Mouse (Mus musculus): Measurements from ENCODE around the gene Abtb2. TPM values are rescaled to one million over a fixed set of nuclear protein-coding genes. Genes with fewer than 3 reads are reported as not detected.
A peak's percentile ranks its signal among the peaks of the same experiment; 100 is the strongest.

The Abtb2 gene
- polyA plus RNA-seq, 1 experiment from 2014 or later: 10.5 TPM

DNA sequence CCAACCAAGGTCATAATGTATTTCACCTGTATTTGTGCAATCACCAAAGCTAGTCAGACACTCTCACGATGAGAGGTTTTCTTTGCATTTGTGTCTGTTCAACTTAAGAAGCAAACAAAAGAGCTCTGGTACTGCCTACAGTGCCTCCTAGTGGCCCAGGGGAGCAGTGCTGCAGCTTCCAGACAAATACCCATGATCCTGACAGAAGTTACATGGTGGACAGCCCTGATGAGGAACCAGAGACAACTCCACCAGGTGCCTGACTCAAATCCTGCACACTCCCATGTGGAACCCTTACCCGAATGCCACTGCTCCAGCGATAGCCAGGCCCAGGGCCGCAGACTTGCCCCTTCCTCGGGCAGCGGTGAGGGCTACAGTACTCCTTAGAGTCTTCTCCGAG is 177.9 kb downstream of the Abtb2 start:
- peak; percentile 76 for DNase-seq (ENCODE audit: low spot score)
- peak; percentile 21; the same call in 1 of the 2 replicates for ATAC-seq (ENCODE audit: low FRiP score)
- no peaks in the 10 kb centered on the region for H3K27me3 ChIP-seq (ENCODE audit: control insufficient read depth, insufficient read depth, low read length)
- H3K27ac ChIP-seq: no peak overlapping the region
- no peaks in the 10 kb centered on the region for H3K9me3 ChIP-seq (ENCODE audit: control insufficient read depth, low read length)
- no peak overlapping the region for H3K9ac ChIP-seq
- no peak overlapping the region for H3K4me3 ChIP-seq (replicated peaks; ENCODE audit: low read length)
- no peaks in the 10 kb centered on the region for H3K4me1 ChIP-seq (replicated peaks; ENCODE audit: control insufficient read depth, insufficient read depth, low read length)
- WGBS: 83% methylated on average over 7 of the region's 7 CpGs
- H3K4me2 ChIP-seq (replicated peaks): no peak overlapping the region
- peaks cover 67% of the 10 kb centered on the region for H3K36me3 ChIP-seq (replicated peaks; ENCODE audit: control insufficient read depth, insufficient read depth)

GRCm38 (mm10) chr2:103745481-103745880 is 179.4 kb downstream of the Abtb2 start:
- Histone ChIP-seq H3K9ac (no peak overlapping the region), H3K4me1 (replicated peaks; ENCODE audit: control insufficient read depth, insufficient read depth, low read length) (no peaks in the 10 kb centered on the region), H3K27me3 (ENCODE audit: control insufficient read depth, insufficient read depth, low read length) (no peaks in the 10 kb centered on the region), H3K36me3 (replicated peaks; ENCODE audit: control insufficient read depth, insufficient read depth) (peaks cover 70% of the 10 kb centered on the region), H3K27ac (no peak overlapping the region), H3K4me3 (replicated peaks; ENCODE audit: low read length) (no peak overlapping the region), H3K9me3 (ENCODE audit: control insufficient read depth, low read length) (no peaks in the 10 kb centered on the region), H3K4me2 (replicated peaks) (no peak overlapping the region)
- 86% methylated on average over 5 of the region's 5 CpGs for WGBS
- ATAC-seq (ENCODE audit: low FRiP score) (no peak), DNase-seq (ENCODE audit: low spot score) (no peak)

GRCm38 (mm10) chr2:103746096-103746495 is 180.0 kb downstream of the Abtb2 start:
- H3K9me3 ChIP-seq (ENCODE audit: control insufficient read depth, low read length): no peaks in the 10 kb centered on the region
- H3K9ac ChIP-seq: no peak overlapping the region
- H3K36me3 ChIP-seq (replicated peaks; ENCODE audit: control insufficient read depth, insufficient read depth): peaks cover 74% of the 10 kb centered on the region
- H3K4me3 ChIP-seq (replicated peaks; ENCODE audit: low read length): no peak overlapping the region
- no peak for DNase-seq (ENCODE audit: low spot score)
- no peak overlapping the region for H3K4me2 ChIP-seq (replicated peaks)
- ATAC-seq (ENCODE audit: low FRiP score): no peak
- H3K27me3 ChIP-seq (ENCODE audit: control insufficient read depth, insufficient read depth, low read length): no peaks in the 10 kb centered on the region
- H3K4me1 ChIP-seq (replicated peaks; ENCODE audit: control insufficient read depth, insufficient read depth, low read length): no peaks in the 10 kb centered on the region
- WGBS: 88% methylated on average over 2 of the region's 2 CpGs
- no peak overlapping the region for H3K27ac ChIP-seq

DNA sequence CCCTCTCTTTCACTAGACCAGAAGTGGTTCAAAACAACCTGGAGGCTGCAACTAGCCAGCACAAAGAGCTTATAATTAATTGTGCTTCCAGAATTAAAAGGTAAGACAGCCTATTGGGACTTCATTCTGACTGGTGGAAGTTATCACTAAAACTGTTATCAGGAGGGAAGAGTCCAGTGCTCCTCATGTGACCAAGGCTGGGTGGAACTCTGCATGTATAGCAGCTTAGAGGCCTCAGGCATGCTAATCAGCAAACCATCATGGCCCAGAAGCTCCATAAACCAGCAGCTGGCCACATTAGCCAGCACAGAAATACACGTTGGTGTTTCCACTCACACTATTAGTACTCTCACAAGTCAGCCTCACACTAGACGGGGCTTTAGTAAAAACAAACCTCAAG is 180.7 kb downstream of the Abtb2 start:
- H3K27ac ChIP-seq: no peak overlapping the region
- no peaks in the 10 kb centered on the region for H3K27me3 ChIP-seq (ENCODE audit: control insufficient read depth, insufficient read depth, low read length)
- H3K4me1 ChIP-seq (replicated peaks; ENCODE audit: control insufficient read depth, insufficient read depth, low read length): no peaks in the 10 kb centered on the region
- H3K9me3 ChIP-seq (ENCODE audit: control insufficient read depth, low read length): no peaks in the 10 kb centered on the region
- H3K9ac ChIP-seq: no peak overlapping the region
- ATAC-seq (ENCODE audit: low FRiP score) (no peak), DNase-seq (ENCODE audit: low spot score) (no peak)
- peaks cover 80% of the 10 kb centered on the region for H3K36me3 ChIP-seq (replicated peaks; ENCODE audit: control insufficient read depth, insufficient read depth)
- WGBS: 93% methylated on average over 2 of the region's 2 CpGs
- H3K4me2 ChIP-seq (replicated peaks): no peak overlapping the region
- no peak overlapping the region for H3K4me3 ChIP-seq (replicated peaks; ENCODE audit: low read length)

GRCm38 (mm10) chr2:103747891-103748290 is 181.8 kb downstream of the Abtb2 start:
- H3K9ac ChIP-seq: no peak overlapping the region
- no peak overlapping the region for H3K27ac ChIP-seq
- DNase-seq (ENCODE audit: low spot score) (no peak), ATAC-seq (ENCODE audit: low FRiP score) (no peak)
- H3K36me3 ChIP-seq (replicated peaks; ENCODE audit: control insufficient read depth, insufficient read depth): peaks cover 80% of the 10 kb centered on the region
- no peak overlapping the region for H3K4me2 ChIP-seq (replicated peaks)
- WGBS: 94% methylated on average over 9 of the region's 9 CpGs
- no peaks in the 10 kb centered on the region for H3K9me3 ChIP-seq (ENCODE audit: control insufficient read depth, low read length)
- no peaks in the 10 kb centered on the region for H3K4me1 ChIP-seq (replicated peaks; ENCODE audit: control insufficient read depth, insufficient read depth, low read length)
- H3K4me3 ChIP-seq (replicated peaks; ENCODE audit: low read length): no peak overlapping the region
- H3K27me3 ChIP-seq (ENCODE audit: control insufficient read depth, insufficient read depth, low read length): no peaks in the 10 kb centered on the region

DNA sequence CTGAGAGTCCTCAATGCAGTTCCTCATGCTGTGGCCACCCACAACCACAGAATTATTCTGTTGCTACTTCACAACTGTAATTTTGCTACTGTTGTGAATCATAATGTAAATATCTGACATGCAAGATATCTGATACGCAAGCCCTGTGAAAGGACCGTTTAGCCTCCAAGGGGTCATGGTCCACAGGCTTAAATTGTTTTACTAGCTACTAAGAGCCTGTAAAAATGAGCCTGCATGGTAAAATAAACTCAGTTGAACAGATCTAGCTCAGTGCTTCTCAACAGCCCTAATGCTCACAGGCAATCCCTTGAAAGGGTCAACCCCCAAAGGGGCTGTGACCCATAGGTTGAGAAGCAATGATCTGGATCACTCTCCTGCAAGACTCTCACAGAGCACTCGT is 183.0 kb downstream of the Abtb2 start:
- Histone ChIP-seq H3K27me3 (ENCODE audit: control insufficient read depth, insufficient read depth, low read length) (no peaks in the 10 kb centered on the region), H3K9me3 (ENCODE audit: control insufficient read depth, low read length) (no peaks in the 10 kb centered on the region), H3K4me3 (replicated peaks; ENCODE audit: low read length) (no peak overlapping the region), H3K27ac (no peak overlapping the region), H3K4me1 (replicated peaks; ENCODE audit: control insufficient read depth, insufficient read depth, low read length) (no peaks in the 10 kb centered on the region), H3K4me2 (replicated peaks) (no peak overlapping the region), H3K36me3 (replicated peaks; ENCODE audit: control insufficient read depth, insufficient read depth) (peaks cover 83% of the 10 kb centered on the region), H3K9ac (no peak overlapping the region)
- no peak for DNase-seq (ENCODE audit: low spot score)
- WGBS: 96% methylated on average over 3 of the region's 3 CpGs
- no peak for ATAC-seq (ENCODE audit: low FRiP score)

GRCm38 (mm10) chr2:103751771-103752170 is 185.7 kb downstream of the Abtb2 start:
- peaks cover 87% of the 10 kb centered on the region for H3K36me3 ChIP-seq (replicated peaks; ENCODE audit: control insufficient read depth, insufficient read depth)
- WGBS: 95% methylated on average over 6 of the region's 6 CpGs
- H3K27me3 ChIP-seq (ENCODE audit: control insufficient read depth, insufficient read depth, low read length): no peaks in the 10 kb centered on the region

DNA sequence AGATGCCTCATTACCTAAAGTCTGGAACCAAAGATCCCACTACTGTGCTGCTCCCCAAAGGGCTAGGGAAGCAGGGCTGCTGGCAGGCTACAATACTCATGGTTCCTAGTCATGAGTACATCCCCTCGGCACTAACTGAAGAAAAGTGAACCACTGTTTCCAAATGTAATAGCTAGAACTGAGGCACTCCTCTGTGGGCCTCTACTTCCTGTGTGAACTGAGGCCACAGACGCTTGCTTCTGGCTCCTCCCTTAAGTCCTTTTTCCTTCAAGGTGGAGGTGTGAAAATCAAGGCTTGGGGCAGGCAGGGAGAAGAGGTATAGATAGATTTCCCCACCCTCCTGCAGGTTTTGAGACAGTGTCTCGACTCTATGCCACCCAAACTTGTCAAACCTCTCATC is 188.5 kb downstream of the Abtb2 start:
- no peaks in the 10 kb centered on the region for H3K27me3 ChIP-seq (ENCODE audit: control insufficient read depth, insufficient read depth, low read length)
- WGBS: 94% methylated on average over 3 of the region's 3 CpGs
- H3K27ac ChIP-seq: no peak overlapping the region
- H3K9me3 ChIP-seq (ENCODE audit: control insufficient read depth, low read length): no peaks in the 10 kb centered on the region
- peaks cover 65% of the 10 kb centered on the region for H3K36me3 ChIP-seq (replicated peaks; ENCODE audit: control insufficient read depth, insufficient read depth)
- H3K9ac ChIP-seq: no peak overlapping the region
- DNase-seq (ENCODE audit: low spot score) (no peak), ATAC-seq (ENCODE audit: low FRiP score) (no peak)
- H3K4me1 ChIP-seq (replicated peaks; ENCODE audit: control insufficient read depth, insufficient read depth, low read length): no peaks in the 10 kb centered on the region; the same call in 1 of the 2 replicates
- no peak overlapping the region for H3K4me2 ChIP-seq (replicated peaks)
- H3K4me3 ChIP-seq (replicated peaks; ENCODE audit: low read length): no peak overlapping the region

More at GRCm38 (mm10) chr2:103751771-103752170, 185.7 kb downstream of the Abtb2 start:
- Histone ChIP-seq H3K4me2 (replicated peaks) (no peak overlapping the region), H3K9me3 (ENCODE audit: control insufficient read depth, low read length) (no peaks in the 10 kb centered on the region), H3K9ac (no peak overlapping the region), H3K4me3 (replicated peaks; ENCODE audit: low read length) (no peak overlapping the region), H3K27ac (no peak overlapping the region), H3K4me1 (replicated peaks; ENCODE audit: control insufficient read depth, insufficient read depth, low read length) (no peaks in the 10 kb centered on the region)
- DNase-seq (ENCODE audit: low spot score) (no peak), ATAC-seq (ENCODE audit: low FRiP score) (no peak)

DNA sequence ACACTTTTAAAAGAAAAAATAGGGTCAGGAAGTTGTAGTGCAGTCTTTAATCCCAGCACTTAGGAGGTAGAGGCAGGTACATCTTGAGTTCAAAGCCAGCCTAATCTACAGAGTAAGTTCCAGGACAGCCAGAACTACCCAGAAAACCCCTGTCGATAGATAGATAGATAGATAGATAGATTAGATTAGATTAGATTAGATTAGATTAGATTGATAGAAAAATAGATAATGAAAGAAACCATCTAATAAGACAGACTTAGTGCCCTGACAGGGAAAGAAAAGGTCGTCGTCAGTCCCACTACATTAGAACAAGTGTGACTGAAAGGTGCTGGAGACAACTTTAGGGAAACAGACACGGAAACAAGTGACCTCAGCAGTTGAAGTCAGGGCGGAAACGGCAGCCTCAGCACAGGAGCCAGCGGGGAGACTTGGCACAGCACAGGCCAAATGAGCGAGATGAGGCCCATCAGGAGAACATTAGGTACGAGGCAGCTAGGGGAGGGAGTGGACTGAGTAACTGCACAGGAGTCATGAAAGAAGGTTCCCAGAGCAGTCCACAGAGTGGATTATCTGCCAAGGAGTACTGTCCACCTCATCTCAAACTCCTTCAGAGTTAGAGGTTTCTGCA is 189.5 kb downstream of the Abtb2 start:
- no peak overlapping the region for H3K4me2 ChIP-seq (replicated peaks)
- no peaks in the 10 kb centered on the region for H3K27me3 ChIP-seq (ENCODE audit: control insufficient read depth, insufficient read depth, low read length)
- no peak for ATAC-seq (ENCODE audit: low FRiP score)
- H3K27ac ChIP-seq: no peak overlapping the region
- H3K9ac ChIP-seq: no peak overlapping the region
- no peak overlapping the region for H3K4me3 ChIP-seq (replicated peaks; ENCODE audit: low read length)
- no peaks in the 10 kb centered on the region; the same call in 1 of the 2 replicates for H3K4me1 ChIP-seq (replicated peaks; ENCODE audit: control insufficient read depth, insufficient read depth, low read length)
- no peak for DNase-seq (ENCODE audit: low spot score)
- H3K9me3 ChIP-seq (ENCODE audit: control insufficient read depth, low read length): no peaks in the 10 kb centered on the region
- WGBS: 91% methylated on average over 9 of the region's 9 CpGs
- peaks cover 55% of the 10 kb centered on the region for H3K36me3 ChIP-seq (replicated peaks; ENCODE audit: control insufficient read depth, insufficient read depth)

DNA sequence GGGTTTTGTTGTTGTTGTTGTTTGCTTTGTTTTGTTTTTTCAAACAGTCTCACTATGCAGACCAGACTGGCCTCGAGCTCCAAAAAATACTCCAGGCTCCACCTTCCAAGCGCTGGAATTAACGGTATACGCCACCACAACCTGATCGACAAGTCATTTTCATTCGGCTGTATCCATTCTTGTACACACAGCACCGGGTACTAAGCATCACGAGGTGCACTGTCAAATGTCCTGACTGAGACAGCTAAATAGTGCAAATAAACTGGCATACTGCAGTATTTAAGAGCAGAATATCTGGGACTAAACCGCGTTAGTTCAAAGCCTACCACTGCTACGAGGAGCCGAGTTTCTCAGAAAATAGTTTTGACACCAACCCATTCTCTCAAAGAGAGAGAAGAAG is 194.3 kb downstream of the Abtb2 start:
- H3K27me3 ChIP-seq (ENCODE audit: control insufficient read depth, insufficient read depth, low read length): no peaks in the 10 kb centered on the region
- H3K36me3 ChIP-seq (replicated peaks; ENCODE audit: control insufficient read depth, insufficient read depth): peaks cover 37% of the 10 kb centered on the region
- peaks cover 7% of the 10 kb centered on the region for H3K4me1 ChIP-seq (replicated peaks; ENCODE audit: control insufficient read depth, insufficient read depth, low read length)
- peak overlapping the region; percentile 60 for H3K9ac ChIP-seq
- H3K27ac ChIP-seq: peak overlapping the region; percentile 62
- peak overlapping the region; percentile 54 for H3K4me3 ChIP-seq (replicated peaks; ENCODE audit: low read length)
- H3K9me3 ChIP-seq (ENCODE audit: control insufficient read depth, low read length): no peaks in the 10 kb centered on the region
- DNase-seq (ENCODE audit: low spot score) (peak; percentile 29), ATAC-seq (ENCODE audit: low FRiP score) (peak; percentile 8; the same call in 1 of the 2 replicates)
- peak overlapping the region; percentile 89 for H3K4me2 ChIP-seq (replicated peaks)
- 2% methylated on average over 12 of the region's 12 CpGs for WGBS
